9 mouse cellular contexts compared by ENCODE assay signal in genomic region chr9:107696845-107697610, GRCm38 (mm10). TPM values are rescaled to one million over a fixed set of nuclear protein-coding genes. Genes with fewer than 3 reads are reported as not detected.
A peak's percentile ranks its signal among the peaks of the same experiment; 100 is the strongest.
DNase-seq lines count a peak whose midpoint lies in the region; ATAC-seq and TF ChIP-seq lines count a peak whose summit lies in the region.
"Had no signal": no experiment of that assay in that cellular context is flagged by ENCODE, and none has a peak within 500 bp of the region (broad histone marks: within the 10 kb centered on the region; RNA-seq: fewer than 3 reads in every experiment).

No protein-coding gene starts in this region.

- peak; percentile 67 for DNase-seq in forebrain, embryonic 10.5 days (ENCODE audit: extremely low spot score, low spot score)
- no peak for DNase-seq in forebrain, postnatal 0 days
- peak; percentile 84 for DNase-seq in embryo, embryonic 9.5 days (ENCODE audit: extremely low spot score)
- DNase-seq in kidney, adult 2 months, result peak; percentile 76
- DNase-seq in lung, postnatal 10 days, result peak; percentile 73
- DNase-seq in left cerebral cortex, postnatal 4 days, result no peak
- no peak for DNase-seq in cerebellum, adult 11 months
- no peak for DNase-seq in cerebellum, postnatal 10 days

- no peak for ATAC-seq in forebrain, postnatal 0 days

- TF ChIP-seq CTCF in forebrain, postnatal 0 days (IDR thresholded peaks at IDR 0.05; ENCODE audit: low read depth), result no peak
- no peak for TF ChIP-seq CTCF in kidney, adult 2 months (conservative IDR thresholded peaks at IDR 0.05; ENCODE audit: insufficient read depth, insufficient read length, low read depth, low read length)

- no peaks in the 10 kb centered on the region for H3K9me3 ChIP-seq in forebrain, embryonic 10.5 days
- H3K9me3 ChIP-seq in forebrain, postnatal 0 days (ENCODE audit: low read length), result no peaks in the 10 kb centered on the region

- no peak for TF ChIP-seq POLR2A in kidney, adult 2 months (IDR thresholded peaks at IDR 0.05; ENCODE audit: low read depth, low read length)

- no peak overlapping the region for H3K9ac ChIP-seq in forebrain, postnatal 0 days

- H3K4me3 ChIP-seq in forebrain, embryonic 10.5 days, result peak overlapping the region; percentile 36
- no peak overlapping the region for H3K4me3 ChIP-seq in forebrain, postnatal 0 days (ENCODE audit: low read depth, low read length)
- H3K4me3 ChIP-seq in kidney, adult 2 months (ENCODE audit: insufficient read depth, low read depth, low read length), result no peak overlapping the region
- H3K4me3 ChIP-seq: erythroblast, embryonic 14.5 days had no signal

- H3K27ac ChIP-seq in forebrain, embryonic 10.5 days, result peak overlapping the region; percentile 82
- no peak overlapping the region for H3K27ac ChIP-seq in forebrain, postnatal 0 days (ENCODE audit: low read depth, low read length)
- H3K27ac ChIP-seq in kidney, adult 2 months (ENCODE audit: insufficient read depth, low read depth, low read length), result peak overlapping the region; percentile 76

- H3K4me2 ChIP-seq in forebrain, postnatal 0 days (ENCODE audit: low read depth), result no peak overlapping the region

- H3K27me3 ChIP-seq in forebrain, embryonic 10.5 days (ENCODE audit: poor library complexity, severe bottlenecking), result peaks cover 9% of the 10 kb centered on the region; the same call in 1 of the 2 replicates
- no peaks in the 10 kb centered on the region for H3K27me3 ChIP-seq in forebrain, postnatal 0 days (ENCODE audit: insufficient read depth, low read length)
- H3K27me3 ChIP-seq in kidney, adult 2 months (replicated peaks; ENCODE audit: control insufficient read depth, insufficient read depth, low read length), result no peaks in the 10 kb centered on the region

- H3K36me3 ChIP-seq in forebrain, embryonic 10.5 days (replicated peaks), result peaks cover 63% of the 10 kb centered on the region
- peaks cover 7% of the 10 kb centered on the region; the same call in 1 of the 2 replicates for H3K36me3 ChIP-seq in forebrain, postnatal 0 days (ENCODE audit: insufficient read depth)
- no peaks in the 10 kb centered on the region for H3K36me3 ChIP-seq in kidney, adult 2 months (ENCODE audit: control insufficient read depth, insufficient read depth, low read length)

- 15% methylated on average over 9 of the region's 9 CpGs for WGBS in forebrain, embryonic 10.5 days
- WGBS in forebrain, postnatal 0 days, result 40% methylated on average over 9 of the region's 9 CpGs
- 72% methylated on average over 9 of the region's 9 CpGs for WGBS in kidney, adult 2 months

- peaks cover 93% of the 10 kb centered on the region for H3K4me1 ChIP-seq in forebrain, embryonic 10.5 days
- peaks cover 32% of the 10 kb centered on the region for H3K4me1 ChIP-seq in forebrain, postnatal 0 days (ENCODE audit: insufficient read depth)
- peaks cover 19% of the 10 kb centered on the region for H3K4me1 ChIP-seq in kidney, adult 2 months (ENCODE audit: control insufficient read depth, insufficient read depth, low read length)

- intact Hi-C loops in left cerebral cortex, postnatal 4 days (cut with DNase I), result loop anchor here (5.0 kb wide), 1 partner anchor 40 kb away; no protein-coding TSS in a partner anchor

RNA-seq across cellular contexts. Expression of gene Sema3f, which starts 13.2 kb away (rescaled TPM):
- 10.0 and 11.2 TPM in 2 replicates for polyA plus RNA-seq in forebrain, embryonic 10.5 days (2016; fragmentation: Nextera tagmentation; extraction: Ambion mirVana)
- total RNA-seq in forebrain, postnatal 0 days (2014; rRNA removed), result 56.6 and 61.4 TPM in 2 replicates
- 7.1 and 7.8 TPM in 2 replicates for polyA plus RNA-seq in forebrain, postnatal 0 days (2015; fragmentation: Nextera tagmentation; extraction: Ambion mirVana)
- polyA plus RNA-seq in kidney, adult 2 months (2012; rRNA removed), result 39.1 and 45.5 TPM in 2 replicates
- total RNA-seq in left cerebral cortex, postnatal 4 days (2021), result 10 to 100 TPM; 44.6 to 52.6 TPM
- polyA plus RNA-seq: erythroblast, embryonic 14.5 days had no signal

RNA-seq across cellular contexts. Expression of gene Gnat1, which starts 17.5 kb away (rescaled TPM):
- polyA plus RNA-seq in forebrain, embryonic 10.5 days (2016; fragmentation: Nextera tagmentation; extraction: Ambion mirVana), result 3.9 and 4.1 TPM in 2 replicates
- total RNA-seq in forebrain, postnatal 0 days (2014; rRNA removed), result 0.24 TPM in 1 of 2 replicates, not detected in the other
- 0.73 and 1.8 TPM in 2 replicates for polyA plus RNA-seq in forebrain, postnatal 0 days (2015; fragmentation: Nextera tagmentation; extraction: Ambion mirVana)
- 0.09 and 0.22 TPM in 2 replicates for polyA plus RNA-seq in kidney, adult 2 months (2012; rRNA removed)
- total RNA-seq in left cerebral cortex, postnatal 4 days (2021), result 1 to 10 TPM in 1 of 2 experiments, under 1 TPM in 1; 0.30 to 1.1 TPM
- polyA plus RNA-seq: erythroblast, embryonic 14.5 days had no signal

RNA-seq across cellular contexts. Expression of gene Slc38a3, which starts 27.7 kb away (rescaled TPM):
- 8.8 and 9.0 TPM in 2 replicates for polyA plus RNA-seq in forebrain, embryonic 10.5 days (2016; fragmentation: Nextera tagmentation; extraction: Ambion mirVana)
- 43.5 and 60.9 TPM in 2 replicates for total RNA-seq in forebrain, postnatal 0 days (2014; rRNA removed)
- 38.7 and 39.8 TPM in 2 replicates for polyA plus RNA-seq in forebrain, postnatal 0 days (2015; fragmentation: Nextera tagmentation; extraction: Ambion mirVana)
- polyA plus RNA-seq in kidney, adult 2 months (2012; rRNA removed), result 77.9 and 139 TPM in 2 replicates
- total RNA-seq in left cerebral cortex, postnatal 4 days (2021), result 10 to 100 TPM; 65.0 to 68.4 TPM

Comparison
In these comparisons a context has a peak if more than half of its experiments do, and no peak if none do; other contexts are left out.
1. DNase-seq: peak in forebrain, embryonic 10.5 days (single experiment), embryo, embryonic 9.5 days (single experiment), kidney, adult 2 months (single experiment) and lung, postnatal 10 days (single experiment); none in forebrain, postnatal 0 days (single experiment), left cerebral cortex, postnatal 4 days (single experiment), cerebellum, adult 11 months (single experiment) and cerebellum, postnatal 10 days (0 of 2).